Mouse (Mus musculus) kidney, postnatal 0 days (tissue): Measurements from ENCODE around the gene Ccdc30. TPM values are rescaled to one million over a fixed set of nuclear protein-coding genes. Genes with fewer than 3 reads are reported as not detected.
A peak's percentile ranks its signal among the peaks of the same experiment; 100 is the strongest.

Experiments
- ATAC-seq: fragments of 200-750 bp; cut with Nextera tagmentation; replicated peaks from 2 replicates; pipeline ENCODE4 v1.8.0; 2017; ENCODE audit warnings: low read depth, moderate number of reproducible peaks, moderate TSS enrichment, moderate library complexity; ENCODE audit not compliant: low FRiP score
- DNase-seq: peaks from one replicate; pipeline ENCODE4 v3.0.0-alpha.2; 2016; ENCODE audit warnings: low spot score
- H3K27ac ChIP-seq: fragments of 300-500 bp; sonication (generic); 2 replicates; pipeline ENCODE4 v1.5.1; 2014; ENCODE audit warnings: mild to moderate bottlenecking
- H3K27me3 ChIP-seq: fragments of 300-500 bp; sonication (generic); 2 replicates; pipeline ENCODE4 v1.6.1; 2014; ENCODE audit warnings: low read length, mixed read lengths; ENCODE audit not compliant: insufficient read depth
- H3K36me3 ChIP-seq: fragments of 300-500 bp; sonication (generic); 2 replicates; pipeline ENCODE4 v1.6.1; 2014; ENCODE audit warnings: low read length, mixed read lengths; ENCODE audit not compliant: insufficient read depth
- H3K4me1 ChIP-seq: fragments of 300-500 bp; sonication (generic); replicated peaks from 2 replicates; pipeline ENCODE4 v1.6.1; 2014; ENCODE audit warnings: antibody characterized with exemption, low read length, mixed read lengths; ENCODE audit not compliant: insufficient read depth
- H3K4me2 ChIP-seq: fragments of 300-500 bp; sonication (generic); 2 replicates; pipeline ENCODE4 v1.6.1; 2014; ENCODE audit warnings: mild to moderate bottlenecking, low read length, moderate library complexity, mixed read lengths
- H3K4me3 ChIP-seq: fragments of 300-500 bp; sonication (generic); replicated peaks from 2 replicates; pipeline ENCODE4 v1.5.1; 2014; ENCODE audit warnings: low read depth, low read length
- H3K9ac ChIP-seq: fragments of 300-500 bp; sonication (generic); 2 replicates; pipeline ENCODE4 v1.6.1; 2014; ENCODE audit warnings: low read depth, low read length
- H3K9me3 ChIP-seq: fragments of 300-500 bp; sonication (generic); replicated peaks from 2 replicates; pipeline ENCODE4 v1.6.1; 2016; ENCODE audit warnings: low read length, inconsistent platforms, mixed read lengths
- CTCF ChIP-seq: IDR thresholded peaks from 2 replicates; pipeline ENCODE4 v1.5.1; 2016; ENCODE audit warnings: antibody characterized with exemption, low read depth, mild to moderate bottlenecking, moderate library complexity
- WGBS: fragments of 180-500 bp; shearing (Covaris S2); extraction: QIAGEN DNeasy Blood & Tissue Kit; methylation state at CpG from one replicate; pipeline ENCODE4 v1.1.7; 2014; 5-methylcytosine and 5-hydroxymethylcytosine counted together
- polyA plus RNA-seq: library from polyadenylated mRNA; unstranded; fragments of >200 nt; fragmentation: Nextera tagmentation; extraction: Ambion mirVana; gene quantifications from 2 replicates; pipeline ENCODE4 v1.2.1, GENCODE M21; 2015

Gene Ccdc30
- polyA plus RNA-seq, 1 experiment from 2014 or later, result 6.6 TPM

DNA sequence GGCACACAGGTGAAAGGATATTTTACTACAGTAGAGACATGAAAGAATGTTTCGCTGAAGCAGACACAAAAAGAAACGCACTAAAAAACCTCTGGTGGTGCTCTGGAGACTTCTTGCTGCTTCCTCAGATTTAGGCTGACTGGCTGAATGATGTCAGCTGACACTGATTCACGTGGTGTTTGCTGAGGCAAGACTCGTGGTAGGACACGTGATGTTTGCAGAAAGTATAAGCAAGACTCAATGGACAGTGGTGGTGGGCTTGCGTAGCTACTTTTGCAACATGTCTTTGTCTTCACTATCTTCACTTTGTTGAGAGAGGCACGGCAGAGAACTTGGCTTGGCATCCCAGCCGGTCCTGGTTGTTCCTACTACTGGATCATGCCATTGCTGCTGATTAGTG lies 112.0 kb downstream of the Ccdc30 start:
- ATAC-seq (no peak), DNase-seq (no peak)
- WGBS, result 92% methylated on average over 8 of the region's 8 CpGs

DNA sequence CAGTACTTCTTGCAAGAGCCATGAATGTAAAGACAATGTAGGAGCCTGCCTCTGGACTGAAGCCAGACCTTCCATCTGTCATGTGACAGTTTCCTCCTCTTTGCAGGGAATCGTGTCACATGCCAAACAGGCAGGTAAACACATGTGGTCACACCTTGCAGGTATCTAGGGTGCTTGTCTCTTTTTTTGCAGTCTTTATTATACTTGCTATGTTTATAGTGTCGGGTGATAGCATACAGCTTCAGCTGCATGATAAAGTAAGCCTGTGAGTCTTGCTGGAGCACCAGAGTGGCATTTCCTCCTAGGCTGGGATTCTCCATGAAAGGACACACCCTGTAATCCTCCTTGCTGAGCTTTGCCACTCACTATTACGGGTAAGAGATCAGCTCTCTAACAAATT lies 113.5 kb downstream of the Ccdc30 start:
- 78% methylated on average over 3 of the region's 3 CpGs for WGBS
- Histone ChIP-seq H3K4me3 (no peak overlapping the region), H3K4me1 (no peaks in the 10 kb centered on the region; the same call in 1 of the 2 replicates), H3K36me3 (0 out of 2 replicates have a peak, but pooled peaks cover 3% of the 10 kb centered on the region), H3K4me2 (no peak overlapping the region), H3K9me3 (no peaks in the 10 kb centered on the region), H3K27me3 (no peaks in the 10 kb centered on the region), H3K9ac (no peak overlapping the region), H3K27ac (no peak overlapping the region)
- DNase-seq (no peak), ATAC-seq (no peak)
- no peak for TF ChIP-seq CTCF

More for the DNA sequence above, 112.0 kb downstream of the Ccdc30 start:
- H3K4me2 ChIP-seq, result no peak overlapping the region
- H3K27me3 ChIP-seq, result no peaks in the 10 kb centered on the region
- no peak for TF ChIP-seq CTCF
- no peak overlapping the region for H3K9ac ChIP-seq
- H3K9me3 ChIP-seq, result no peaks in the 10 kb centered on the region
- no peak overlapping the region for H3K4me3 ChIP-seq
- H3K4me1 ChIP-seq, result no peaks in the 10 kb centered on the region; the same call in 1 of the 2 replicates
- H3K36me3 ChIP-seq, result 0 out of 2 replicates have a peak, but pooled peaks cover 6% of the 10 kb centered on the region
- no peak overlapping the region for H3K27ac ChIP-seq

DNA sequence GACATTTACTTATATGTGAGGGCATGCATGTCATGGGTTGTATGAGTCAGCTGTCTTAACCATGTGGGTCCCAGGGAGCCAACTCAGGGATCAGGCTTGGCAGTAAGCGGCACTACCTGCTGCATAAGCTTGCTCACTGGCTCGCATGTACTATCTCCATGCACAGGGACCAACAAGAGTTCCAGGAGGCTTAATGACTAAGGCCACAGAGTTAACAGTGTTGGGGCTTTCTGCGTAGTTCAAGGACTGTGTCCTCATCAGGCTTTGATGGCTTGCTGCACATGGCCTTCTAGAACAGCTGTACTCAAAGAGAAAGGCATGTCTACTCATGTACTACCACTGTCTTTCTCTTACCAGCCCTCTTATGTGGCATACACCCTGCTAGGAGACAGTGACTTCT lies 114.6 kb downstream of the Ccdc30 start:
- WGBS, result 87% methylated on average over 3 of the region's 3 CpGs
- H3K4me3 ChIP-seq, result no peak overlapping the region

DNA sequence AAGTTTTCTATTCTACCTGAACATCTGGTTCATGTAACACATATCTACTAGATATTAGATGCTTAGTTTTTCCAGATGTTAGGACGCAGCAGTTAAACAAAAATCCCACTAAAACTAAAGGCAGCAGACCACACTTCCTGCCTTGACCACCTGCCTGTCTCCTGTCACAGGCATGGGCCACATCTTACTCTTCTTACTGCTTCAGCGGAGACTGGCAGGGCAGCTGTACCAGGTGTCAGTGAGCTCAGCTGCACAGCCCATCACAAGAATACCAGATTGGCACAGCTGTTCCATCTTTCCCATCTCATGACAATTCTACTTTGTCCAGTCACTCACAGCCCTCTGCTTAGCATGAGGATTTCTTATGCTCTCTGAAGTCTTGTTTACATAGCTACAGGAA lies 118.0 kb downstream of the Ccdc30 start:
- WGBS, result 34% methylated on average over 2 of the region's 2 CpGs
- H3K27me3 ChIP-seq, result no peaks in the 10 kb centered on the region
- no peaks in the 10 kb centered on the region for H3K36me3 ChIP-seq

More for the DNA sequence above, 114.6 kb downstream of the Ccdc30 start:
- ATAC-seq, result no peak
- Histone ChIP-seq H3K27ac (no peak overlapping the region), H3K27me3 (no peaks in the 10 kb centered on the region), H3K9me3 (no peaks in the 10 kb centered on the region), H3K36me3 (no peaks in the 10 kb centered on the region), H3K4me1 (no peaks in the 10 kb centered on the region; the same call in 1 of the 2 replicates), H3K4me2 (no peak overlapping the region), H3K9ac (no peak overlapping the region)
- no peak for DNase-seq
- no peak for TF ChIP-seq CTCF

DNA sequence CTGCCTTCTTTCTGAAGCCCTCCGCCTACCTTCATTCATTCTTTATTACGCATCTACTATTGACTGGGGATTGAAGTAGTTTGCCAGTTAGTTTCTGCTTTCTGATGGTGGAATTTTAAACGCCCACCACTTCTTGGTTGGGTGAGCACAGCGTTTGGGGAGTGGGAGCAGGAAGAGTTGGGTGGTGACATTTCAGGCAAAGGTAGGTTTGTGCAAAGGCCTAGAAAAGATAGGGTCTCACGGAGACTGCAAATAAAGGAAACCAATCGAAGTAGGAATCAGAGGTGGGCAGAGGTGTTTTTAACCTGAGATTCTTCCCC lies 120.2 kb downstream of the Ccdc30 start:
- WGBS, result 6% methylated on average over 6 of the region's 6 CpGs
- TF ChIP-seq CTCF, result no peak

More for the DNA sequence above, 118.0 kb downstream of the Ccdc30 start:
- H3K4me1 ChIP-seq, result 0 out of 2 replicates have a peak, but pooled peaks cover 4% of the 10 kb centered on the region
- no peak overlapping the region for H3K4me3 ChIP-seq
- H3K9me3 ChIP-seq, result no peaks in the 10 kb centered on the region
- no peak overlapping the region for H3K9ac ChIP-seq
- H3K27ac ChIP-seq, result no peak overlapping the region
- TF ChIP-seq CTCF, result no peak
- ATAC-seq (no peak), DNase-seq (no peak)
- no peak overlapping the region for H3K4me2 ChIP-seq

DNA sequence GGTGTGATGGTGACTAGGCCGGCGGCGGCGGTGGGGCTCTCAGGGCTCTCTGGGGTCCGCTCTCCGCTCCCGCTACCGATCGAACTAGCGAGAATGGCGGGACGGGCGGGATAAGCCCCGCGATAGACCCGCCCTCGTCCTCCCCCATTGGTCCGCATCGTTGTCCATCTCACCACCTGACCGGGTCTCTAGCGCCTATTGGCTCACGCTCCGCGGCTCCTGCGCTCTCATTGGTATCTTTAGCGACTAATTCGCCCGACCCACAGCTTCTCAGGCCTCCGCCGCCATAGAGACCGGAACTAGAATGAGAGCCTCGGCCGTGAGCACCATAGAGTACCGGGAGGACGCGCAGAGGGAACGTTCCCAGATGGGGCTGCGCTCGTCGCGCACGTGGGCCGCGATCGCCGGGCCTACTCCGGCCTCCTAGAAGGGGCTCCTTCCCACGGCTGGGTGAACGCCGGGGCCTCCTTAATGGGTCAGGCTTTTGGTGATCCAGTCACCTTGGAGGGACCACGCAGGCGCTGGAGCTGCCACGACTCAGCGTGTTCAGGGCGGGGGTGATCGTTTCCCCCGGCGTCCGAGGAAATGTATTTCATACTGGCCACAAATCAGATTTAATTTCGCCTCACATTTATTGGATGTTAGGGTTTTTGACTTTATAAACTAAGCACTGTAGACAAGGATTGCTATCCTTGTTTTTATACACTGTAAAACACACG lies 120.7 kb downstream of the Ccdc30 start, which contains the start of gene Ybx1:
Ybx1 (minus strand) TSS at position 190 of the 719 bp plus-strand sequence.
- ATAC-seq (peak; percentile 99), DNase-seq (peak; percentile 99)
- Histone ChIP-seq H3K27me3 (no peaks in the 10 kb centered on the region), H3K27ac (peak within 1 kb of the TSS; percentile 86), H3K4me2 (peak within 1 kb of the TSS; percentile 92), H3K4me3 (peak within 1 kb of the TSS; percentile 99), H3K9me3 (no peaks in the 10 kb centered on the region), H3K9ac (peak within 1 kb of the TSS; percentile 94), H3K4me1 (0 out of 2 replicates have a peak, but pooled peaks cover 4% of the 10 kb centered on the region), H3K36me3 (no peaks in the 10 kb centered on the region)
- under 1% methylated on average over 61 of the region's 61 CpGs for WGBS
- TF ChIP-seq CTCF, result no peak

More for the DNA sequence above, 120.2 kb downstream of the Ccdc30 start:
- peak overlapping the region; percentile 86 for H3K27ac ChIP-seq
- no peak for ATAC-seq
- H3K36me3 ChIP-seq, result no peaks in the 10 kb centered on the region
- H3K4me3 ChIP-seq, result peak overlapping the region; percentile 99
- no peaks in the 10 kb centered on the region for H3K9me3 ChIP-seq
- no peak for DNase-seq
- H3K9ac ChIP-seq, result peak overlapping the region; percentile 71
- H3K4me1 ChIP-seq, result 0 out of 2 replicates have a peak, but pooled peaks cover 4% of the 10 kb centered on the region
- peak overlapping the region; percentile 60 for H3K4me2 ChIP-seq
- no peaks in the 10 kb centered on the region for H3K27me3 ChIP-seq
